Mouse (Mus musculus) cerebral cortex, adult 2 months (tissue): ENCODE results near the gene Apobec3.

ENCODE experiments used
- WGBS: fragments of 180-500 bp; shearing (Covaris S2); methylation state at CpG from one replicate; pipeline ENCODE4 v1.1.7; 2018; 5-methylcytosine and 5-hydroxymethylcytosine counted together

Apobec3 gene

DNA sequence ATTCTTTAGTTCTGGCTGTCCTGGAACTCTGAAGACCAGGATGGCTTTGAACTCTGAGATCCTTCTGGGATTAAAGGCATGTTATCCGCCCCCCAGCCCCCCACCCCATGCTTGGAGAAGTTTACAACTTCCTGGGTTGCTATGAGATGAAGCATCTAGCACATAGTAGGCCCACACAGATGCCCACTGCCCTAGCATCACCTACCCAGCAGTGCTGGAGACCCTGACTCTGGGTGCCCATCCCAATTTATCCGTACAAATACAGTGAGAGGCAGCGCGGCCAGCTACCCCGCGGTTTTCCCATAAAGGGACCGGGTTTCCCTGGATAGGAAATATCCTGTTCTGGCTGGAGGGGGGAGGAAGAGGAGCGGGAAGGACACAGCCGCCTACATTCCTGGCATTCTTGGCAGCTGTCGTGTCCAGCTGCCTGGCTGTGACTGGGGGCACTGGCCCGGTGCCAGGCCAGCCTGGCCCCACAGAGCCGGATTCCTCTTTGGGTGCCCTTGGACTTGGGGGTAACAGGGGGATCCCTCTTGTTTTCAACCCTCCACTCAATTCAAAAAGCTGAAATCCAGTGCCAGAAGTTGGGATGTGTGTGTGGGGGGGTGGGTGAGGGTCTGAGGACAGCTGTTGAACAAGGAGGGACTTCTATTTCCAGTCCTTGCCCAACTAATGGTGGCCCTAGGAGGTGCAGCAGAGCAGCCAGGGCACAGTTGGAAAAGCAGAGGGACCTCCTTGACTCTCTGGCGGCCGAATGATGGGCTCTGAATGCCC lies 60.5 kb downstream of the Apobec3 start:
- 43% methylated on average over 14 of the region's 14 CpGs for WGBS

DNA sequence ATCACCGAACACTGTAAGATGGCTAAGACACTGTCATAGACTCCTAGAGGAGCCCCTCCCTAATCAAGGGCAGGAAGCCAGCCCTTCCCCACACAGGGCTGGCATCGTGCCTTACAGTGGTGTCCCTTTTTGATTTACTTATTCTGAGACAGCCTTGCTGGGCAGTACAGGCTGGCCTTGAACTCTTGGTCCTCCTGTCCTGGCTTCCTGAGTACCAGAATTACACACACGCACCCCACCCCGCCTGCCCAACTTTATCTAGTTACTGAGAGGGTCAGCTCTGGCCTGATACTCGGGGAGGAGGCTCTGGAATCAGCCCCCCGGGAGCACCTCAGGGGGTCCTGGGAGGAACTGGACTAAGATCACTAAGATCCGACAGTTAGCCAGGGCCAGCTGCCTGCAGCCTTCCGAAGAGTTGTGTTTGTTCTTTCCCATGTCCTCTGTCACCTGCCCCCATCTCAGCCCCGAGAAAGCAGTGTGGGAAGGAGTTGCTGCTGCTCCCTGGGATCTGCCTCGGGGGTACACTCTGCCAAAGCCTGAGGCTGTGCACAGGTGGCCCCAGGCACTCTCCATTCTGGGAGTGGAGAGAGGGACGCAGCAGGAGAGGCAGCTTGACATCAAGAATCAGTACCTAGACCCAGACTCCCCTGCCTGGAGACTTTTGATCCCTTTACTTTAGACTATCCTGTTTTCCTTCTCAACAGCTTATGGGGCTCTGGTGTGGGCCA lies 61.2 kb downstream of the Apobec3 start:
- WGBS, result 49% methylated on average over 11 of the region's 11 CpGs

DNA sequence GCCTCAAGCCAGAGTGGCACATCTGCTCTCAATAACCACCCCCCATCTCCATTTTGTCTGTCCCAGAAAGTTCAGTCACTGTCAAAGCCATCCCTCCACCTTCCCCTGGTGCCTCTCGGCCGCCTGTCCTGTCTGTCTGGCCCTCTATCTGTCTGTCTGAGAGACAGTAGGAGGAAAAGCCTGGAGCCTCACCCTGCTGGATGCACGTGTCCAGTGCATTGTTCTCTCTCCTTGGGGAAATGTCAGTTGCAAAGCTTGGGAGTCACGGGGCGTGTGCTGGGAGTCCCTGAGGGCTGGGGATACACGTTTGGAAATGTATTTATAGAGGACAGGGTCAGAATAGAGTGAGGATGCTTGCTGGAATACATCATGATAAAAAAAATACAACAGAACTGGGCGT lies 62.0 kb downstream of the Apobec3 start:
- 86% methylated on average over 7 of the region's 7 CpGs for WGBS

DNA sequence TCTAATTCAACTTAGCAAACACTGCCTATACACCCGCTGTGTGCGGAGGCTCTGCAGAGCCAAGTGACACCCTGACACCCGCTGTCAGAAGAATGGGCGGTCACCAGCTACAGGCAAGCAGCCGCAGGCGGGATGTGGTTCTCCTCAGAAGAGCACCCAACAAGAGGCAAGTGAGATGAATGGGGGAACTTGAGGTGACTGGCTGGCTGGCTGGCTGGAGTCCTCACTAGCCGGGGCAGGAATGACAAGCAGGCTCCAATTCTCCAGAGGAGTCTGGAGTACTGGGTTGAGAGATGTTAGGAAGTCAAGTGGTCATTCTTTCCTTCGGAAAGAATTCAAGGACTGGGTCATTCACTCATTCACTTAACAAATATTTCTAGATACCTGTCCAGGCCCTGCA lies 65.1 kb downstream of the Apobec3 start:
- WGBS, result 76% methylated on average over 8 of the region's 8 CpGs

DNA sequence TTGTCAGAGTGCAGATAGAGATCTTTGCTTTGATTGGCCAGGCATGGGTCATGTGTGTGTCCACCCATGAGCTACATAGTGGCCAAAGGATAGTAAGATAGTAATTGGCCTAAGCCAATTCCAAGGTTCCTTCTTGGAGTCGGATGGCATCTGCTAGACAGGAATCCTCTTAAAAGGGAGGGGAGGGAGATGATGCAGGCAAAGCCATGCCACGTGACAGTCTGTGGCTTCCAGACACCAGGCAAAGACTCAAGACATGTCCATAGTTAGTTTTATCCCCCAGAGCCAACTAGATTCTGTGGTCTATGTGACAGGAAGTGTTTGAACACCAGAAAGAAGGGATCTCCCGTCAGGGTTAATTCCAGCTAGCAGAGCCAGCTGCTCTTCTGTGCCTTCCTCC lies 67.0 kb downstream of the Apobec3 start:
- WGBS, result 68% methylated on average over 3 of the region's 3 CpGs

DNA sequence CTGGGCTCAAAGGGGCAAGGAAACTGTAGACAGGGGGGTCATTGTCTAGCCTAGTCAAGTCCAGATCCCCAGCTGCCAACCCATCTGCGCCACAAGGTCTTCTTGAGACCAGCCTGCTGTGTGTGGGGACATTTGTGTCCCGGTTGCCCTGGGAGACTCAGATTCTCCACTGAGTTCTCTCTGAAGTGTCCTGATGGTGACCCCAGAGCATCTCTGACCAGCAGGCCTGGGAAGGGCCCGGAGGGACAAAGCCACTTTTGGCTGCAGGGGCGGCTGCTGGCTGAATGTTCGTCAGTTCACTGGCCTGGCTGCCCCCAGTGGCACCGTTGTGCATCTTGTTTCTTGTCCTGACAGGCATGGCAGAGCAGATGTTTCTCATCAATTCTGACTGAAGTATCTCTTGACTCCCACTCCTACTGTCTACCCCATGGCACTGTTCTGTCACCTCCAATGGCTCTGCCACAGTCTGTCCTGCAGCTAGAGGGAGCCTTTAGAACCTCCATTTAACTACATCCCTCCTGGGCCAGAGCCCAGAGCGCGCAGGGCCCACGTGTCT lies 70.0 kb downstream of the Apobec3 start:
- WGBS, result 64% methylated on average over 9 of the region's 9 CpGs

DNA sequence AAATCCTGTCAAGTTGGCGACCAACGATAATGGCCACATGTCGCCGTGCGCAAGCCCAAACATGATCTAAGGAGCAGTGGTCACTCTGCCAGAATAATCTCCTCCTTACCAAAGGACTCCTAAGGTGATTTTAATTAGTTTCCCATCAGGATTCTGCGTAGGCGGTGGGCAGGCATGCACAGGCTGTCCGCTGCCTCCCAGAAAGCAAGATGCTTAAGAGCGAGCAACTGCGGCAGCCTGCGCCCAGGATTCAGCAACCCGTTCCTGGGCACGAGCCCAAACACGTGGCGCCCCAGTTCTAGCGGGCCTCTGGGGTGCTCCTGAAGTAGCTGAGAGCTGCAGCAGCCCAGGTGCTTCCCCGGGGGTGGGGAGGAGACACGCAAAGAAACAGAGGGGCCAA lies 71.2 kb downstream of the Apobec3 start:
- 67% methylated on average over 18 of the region's 18 CpGs for WGBS

DNA sequence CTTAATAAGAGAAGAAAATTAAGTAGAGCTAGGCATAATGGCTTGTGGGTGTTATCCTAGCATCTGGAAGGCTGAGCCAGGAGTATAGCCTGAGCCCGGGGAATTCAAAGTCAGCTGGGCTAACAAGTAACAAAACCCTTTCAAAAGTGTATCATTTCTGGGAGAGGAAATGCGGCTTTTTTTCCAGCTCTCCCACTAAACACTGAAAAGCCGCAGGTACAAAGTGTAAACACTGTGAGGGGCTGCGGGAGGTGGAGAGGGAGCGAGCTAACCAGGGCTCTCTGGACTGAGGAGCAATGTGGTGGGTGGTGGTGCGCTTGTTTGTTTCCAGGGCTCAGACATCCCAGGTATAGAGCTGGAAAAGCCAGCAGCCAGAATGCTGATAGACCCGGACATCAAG lies 72.9 kb downstream of the Apobec3 start:
- 89% methylated on average over 7 of the region's 7 CpGs for WGBS
